Mouse (Mus musculus) testis, postnatal 10 days (tissue): ENCODE data around the gene Col18a1.

Experiments
- DNase-seq: peaks from one replicate; pipeline ENCODE4 v3.0.0; 2021; ENCODE audit warnings: low spot score

Col18a1 gene

GRCm38 (mm10) chr10:77110843-77111242 is 55.5 kb downstream of the Col18a1 start:
- DNase-seq, result no peak

GRCm38 (mm10) chr10:77110010-77110409 is 56.3 kb downstream of the Col18a1 start:
- no peak for DNase-seq

GRCm38 (mm10) chr10:77108106-77108505 is 58.2 kb downstream of the Col18a1 start:
- DNase-seq, result no peak

GRCm38 (mm10) chr10:77104327-77104726 is 62.0 kb downstream of the Col18a1 start:
- DNase-seq, result no peak

GRCm38 (mm10) chr10:77103689-77104088 is 62.7 kb downstream of the Col18a1 start:
- no peak for DNase-seq

- no peak for DNase-seq
Measured at GRCm38 (mm10) chr10:77099777-77100176, 66.6 kb downstream of the Col18a1 start.

- peak; percentile 41 for DNase-seq
Measured at GRCm38 (mm10) chr10:77098619-77099018, 67.7 kb downstream of the Col18a1 start.

- peak; percentile 40 for DNase-seq
Measured at GRCm38 (mm10) chr10:77097890-77098200, 68.5 kb downstream of the Col18a1 start.

GRCm38 (mm10) chr10:77097006-77097889 is 69.1 kb downstream of the Col18a1 start:
- DNase-seq, result peak; percentile 45

- DNase-seq, result peak; percentile 38
Measured at GRCm38 (mm10) chr10:77095666-77096065, 70.7 kb downstream of the Col18a1 start.

- DNase-seq, result no peak
Measured at GRCm38 (mm10) chr10:77093817-77094216, 72.5 kb downstream of the Col18a1 start.

GRCm38 (mm10) chr10:77091538-77092097 is 74.7 kb downstream of the Col18a1 start:
- no peak for DNase-seq

GRCm38 (mm10) chr10:77090063-77090462 is 76.3 kb downstream of the Col18a1 start:
- no peak for DNase-seq

GRCm38 (mm10) chr10:77089336-77089735 is 77.0 kb downstream of the Col18a1 start:
- peak; percentile 61 for DNase-seq

- no peak for DNase-seq
Measured at GRCm38 (mm10) chr10:77084568-77084967, 81.8 kb downstream of the Col18a1 start.

- DNase-seq, result no peak
Measured at GRCm38 (mm10) chr10:77082921-77083320, 83.4 kb downstream of the Col18a1 start.

GRCm38 (mm10) chr10:77082453-77082852 is 83.9 kb downstream of the Col18a1 start:
- DNase-seq, result peak; percentile 88

GRCm38 (mm10) chr10:77078961-77079360 is 87.4 kb downstream of the Col18a1 start:
- DNase-seq, result no peak

GRCm38 (mm10) chr10:77078456-77078855 is 87.9 kb downstream of the Col18a1 start:
- DNase-seq, result no peak

GRCm38 (mm10) chr10:77074276-77074974 is 91.9 kb downstream of the Col18a1 start:
- no peak for DNase-seq

- DNase-seq, result peak; percentile 81
Measured at GRCm38 (mm10) chr10:77070072-77070471, 96.3 kb downstream of the Col18a1 start.

GRCm38 (mm10) chr10:77068469-77068868 is 97.9 kb downstream of the Col18a1 start:
- DNase-seq, result no peak

- no peak for DNase-seq
Measured at GRCm38 (mm10) chr10:77064659-77065058, 101.7 kb downstream of the Col18a1 start.
